Mouse (Mus musculus) embryonic fibroblast, embryonic 13.5 days (primary cell): ENCODE data around the gene Gm609.

ENCODE experiments used
- CTCF ChIP-seq: IDR thresholded peaks from 2 replicates; pipeline ENCODE4 v1.5.1; 2011; ENCODE audit warnings: mild to moderate bottlenecking, control low read depth, low read length, moderate library complexity, borderline replicate concordance; ENCODE audit not compliant: insufficient read depth
- POLR2A ChIP-seq: IDR thresholded peaks from 2 replicates; pipeline ENCODE4 v1.6.1; 2011; ENCODE audit warnings: low read depth, mild to moderate bottlenecking, control low read depth, low read length, moderate library complexity

DNA sequence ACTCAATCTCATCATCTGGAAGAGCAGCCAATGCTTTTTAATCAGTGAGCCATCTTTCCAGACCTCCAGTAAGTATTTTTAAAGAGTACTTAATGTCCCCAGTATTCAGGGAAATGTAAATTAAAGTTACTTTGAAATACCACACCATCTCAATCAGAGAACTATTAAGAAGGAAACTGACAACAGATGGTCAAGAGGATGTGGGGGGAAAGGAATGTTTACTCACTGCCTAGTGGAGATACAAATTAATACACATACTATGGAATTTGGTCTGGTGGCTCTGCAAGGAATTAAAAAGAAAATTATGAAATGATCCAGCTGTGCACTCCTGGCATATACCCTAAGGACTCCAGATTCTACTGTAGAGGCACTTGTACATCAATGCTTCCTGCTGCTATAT lies 57.2 kb downstream of the Gm609 start:
- TF ChIP-seq POLR2A, result no peak
- no peak for TF ChIP-seq CTCF
